Mouse (Mus musculus) cortical plate, adult 2 months (tissue): ENCODE results near the gene Fam205c. TPM values are rescaled to one million over a fixed set of nuclear protein-coding genes. Genes with fewer than 3 reads are reported as not detected.

Source experiments
- polyA plus RNA-seq: library from polyadenylated mRNA; depleted of rRNA; stranded (reverse); fragments of >200 nt; gene quantifications from 2 replicates; pipeline ENCODE4 v1.2.3, GENCODE M21; 2012; rRNA removed

Gene Fam205c
- polyA plus RNA-seq, 1 experiment: not detected

Other genes starting within 250 kb of the Fam205c start
- gene Gm2564, start 244.5 kb downstream of the Fam205c start, polyA plus RNA-seq: 1.3 and 1.6 TPM in 2 replicates
- 25.3 and 29.0 TPM in 2 replicates for gene Ccl27b, start 219.0 kb downstream of the Fam205c start, polyA plus RNA-seq
- 0.19 and 0.50 TPM in 2 replicates for gene Il11ra2, start 212.3 kb downstream of the Fam205c start, polyA plus RNA-seq
- gene 4930578G10Rik, start 138.7 kb downstream of the Fam205c start, polyA plus RNA-seq: 1.5 and 1.9 TPM in 2 replicates
- gene Ccl19, start 117.7 kb downstream of the Fam205c start, polyA plus RNA-seq: 0.98 and 1.7 TPM in 2 replicates
- gene Ccl21a, start 100.2 kb downstream of the Fam205c start, polyA plus RNA-seq: 0.19 and 0.40 TPM in 2 replicates
- gene Fam205a1, start 20.3 kb downstream of the Fam205c start, polyA plus RNA-seq: 0.15 and 0.23 TPM in 2 replicates
- 0.13 and 0.23 TPM in 2 replicates for gene Gm12394, start 17.5 kb downstream of the Fam205c start, polyA plus RNA-seq
- 282 and 292 TPM in 2 replicates for gene Phf24, start 42.4 kb upstream of the Fam205c start, polyA plus RNA-seq
- 96.0 and 107 TPM in 2 replicates for gene Dnajb5, start 75.6 kb upstream of the Fam205c start, polyA plus RNA-seq
- not detected in 2 replicates for gene 1700022I11Rik, start 95.4 kb upstream of the Fam205c start, polyA plus RNA-seq
- 171 and 176 TPM in 2 replicates for gene Vcp, start 126.3 kb upstream of the Fam205c start, polyA plus RNA-seq
- gene Fancg, start 136.3 kb upstream of the Fam205c start, polyA plus RNA-seq: 25.0 and 28.4 TPM in 2 replicates
- 21.0 and 21.9 TPM in 2 replicates for gene Pigo, start 151.6 kb upstream of the Fam205c start, polyA plus RNA-seq
- 128 and 132 TPM in 2 replicates for gene Stoml2, start 157.5 kb upstream of the Fam205c start, polyA plus RNA-seq
- 28.5 and 29.2 TPM in 2 replicates for gene Fam214b, start 172.0 kb upstream of the Fam205c start, polyA plus RNA-seq
- gene Unc13b, start 184.7 kb upstream of the Fam205c start, polyA plus RNA-seq: 66.7 and 77.8 TPM in 2 replicates